Mouse (Mus musculus) lung, adult 2 months (tissue): ENCODE results near the gene Cped1.

Experiments
- CTCF ChIP-seq: fragments of 200-500 bp; IDR thresholded peaks from 2 replicates; pipeline ENCODE4 v1.5.1; 2011; ENCODE audit warnings: mild to moderate bottlenecking, low read length, control low read depth; ENCODE audit not compliant: insufficient read depth
- POLR2A ChIP-seq: fragments of 200-500 bp; IDR thresholded peaks from 2 replicates; pipeline ENCODE4 v1.6.1; 2011; ENCODE audit warnings: low read depth, mild to moderate bottlenecking, control low read depth, low read length, borderline replicate concordance; ENCODE audit errors: extremely low read depth

- TF ChIP-seq CTCF (no peak), POLR2A (no peak)
These were observed 237.2 kb downstream of the Cped1 start for GRCm38 (mm10) chr6:22222947-22223346.
